Comparison of ENCODE assay signal across 10 mouse cellular contexts in genomic region chr2:155135534-155135933, GRCm38 (mm10). TPM values are rescaled to one million over a fixed set of nuclear protein-coding genes. Genes with fewer than 3 reads are reported as not detected.
DNase-seq lines count a peak whose midpoint lies in the region; ATAC-seq and TF ChIP-seq lines count a peak whose summit lies in the region.
"Had no signal": no experiment of that assay in that cellular context is flagged by ENCODE, and none has a peak within 500 bp of the region (broad histone marks: within the 10 kb centered on the region; RNA-seq: fewer than 3 reads in every experiment).

No protein-coding gene starts in this region.

- no peak for TF ChIP-seq CTCF in liver, adult 2 months (IDR thresholded peaks at IDR 0.05; ENCODE audit: low read depth, low read length)

- H3K4me1 ChIP-seq in liver, adult 2 months (ENCODE audit: control insufficient read depth, insufficient read depth, low read length) = peaks cover 15% of the 10 kb centered on the region
- H3K4me1 ChIP-seq in intestine, embryonic 15.5 days (replicated peaks) = peaks cover 17% of the 10 kb centered on the region

- H3K4me2 ChIP-seq in intestine, embryonic 15.5 days (replicated peaks) = peak overlapping the region; percentile 42
- H3K4me2 ChIP-seq in myocyte (ENCODE audit: low read depth) = peak overlapping the region; percentile 84

- no peak overlapping the region for H3ac ChIP-seq in myocyte (ENCODE audit: control insufficient read depth, insufficient read length)

- peak overlapping the region; percentile 35 for H3K27ac ChIP-seq in liver, adult 2 months (replicated peaks; ENCODE audit: insufficient read depth, low read depth, low read length)
- no peak overlapping the region for H3K27ac ChIP-seq in intestine, embryonic 15.5 days

- WGBS in liver, adult 2 months = 48% methylated on average over 1 of the region's 1 CpGs
- 88% methylated on average over 1 of the region's 1 CpGs for WGBS in intestine, embryonic 15.5 days

- no peaks in the 10 kb centered on the region for H3K9me3 ChIP-seq in intestine, embryonic 15.5 days

- peaks cover 38% of the 10 kb centered on the region for H3K79me2 ChIP-seq in liver, adult 2 months (ENCODE audit: control insufficient read depth, insufficient read depth, low read length)
- H3K79me2 ChIP-seq in myocyte (ENCODE audit: control insufficient read depth, insufficient read depth) = peaks cover 42% of the 10 kb centered on the region

- no peaks in the 10 kb centered on the region for H3K27me3 ChIP-seq in liver, adult 2 months (ENCODE audit: control insufficient read depth, insufficient read depth, low read length)
- H3K27me3 ChIP-seq in intestine, embryonic 15.5 days (replicated peaks) = no peaks in the 10 kb centered on the region
- H3K27me3 ChIP-seq in myocyte (ENCODE audit: control insufficient read depth, insufficient read depth, insufficient read length) = no peaks in the 10 kb centered on the region

- no peak overlapping the region for H3K4me3 ChIP-seq in liver, adult 2 months (ENCODE audit: insufficient read depth, low read depth, low read length)
- H3K4me3 ChIP-seq in intestine, embryonic 15.5 days (replicated peaks) = no peak overlapping the region
- no peak overlapping the region for H3K4me3 ChIP-seq in myocyte

- no peak for ATAC-seq in CD4-positive, CD25-positive, alpha-beta regulatory T cell, adult 4 months
- ATAC-seq in intestine, embryonic 15.5 days = no peak
- ATAC-seq in frontal cortex, adult (ENCODE audit: low TSS enrichment) = no peak

- DNase-seq in CD4-positive, CD25-positive, alpha-beta regulatory T cell, adult 2 months (ENCODE audit: low read depth, low spot score) = peak; percentile 7
- DNase-seq in liver, adult 2 months (ENCODE audit: extremely low read depth, low read depth, low spot score) = peak; percentile 23
- no peak for DNase-seq in liver
- DNase-seq in urinary bladder, postnatal 36 days (ENCODE audit: low spot score in 2 of 2) = no peak
- DNase-seq: cerebellum, adult 9-11 months; right cerebral cortex, postnatal 25 days had no signal

- peaks cover 22% of the 10 kb centered on the region for H3K36me3 ChIP-seq in liver, adult 2 months (ENCODE audit: control insufficient read depth, insufficient read depth, low read length)
- H3K36me3 ChIP-seq in intestine, embryonic 15.5 days = peaks cover 14% of the 10 kb centered on the region
- H3K36me3 ChIP-seq in myocyte (ENCODE audit: control insufficient read depth, insufficient read depth) = peaks cover 3% of the 10 kb centered on the region

- TF ChIP-seq POLR2A in liver, adult 2 months (IDR thresholded peaks at IDR 0.05; ENCODE audit: extremely low read depth, insufficient read depth, low read length) = no peak
- no peak for TF ChIP-seq POLR2A in myocyte (IDR thresholded peaks at IDR 0.05; ENCODE audit: insufficient read length, low read depth)

- H3K9ac ChIP-seq in liver, adult 2 months (ENCODE audit: low read depth, low read length) = no peak overlapping the region
- H3K9ac ChIP-seq in intestine, embryonic 15.5 days = no peak overlapping the region

TF ChIP-seq in myocyte, 11 proteins besides CTCF, POLR2A, EP300 and RAD21:
- TF ChIP-seq USF1 (IDR thresholded peaks at IDR 0.05; ENCODE audit: low read depth) (no peak), POLR2AphosphoS2 (IDR thresholded peaks at IDR 0.05; ENCODE audit: insufficient read length, low read depth) (no peak), SRF (IDR thresholded peaks at IDR 0.05; ENCODE audit: control insufficient read depth, insufficient read length, low read depth) (no peak), TCF12 (IDR thresholded peaks at IDR 0.05; ENCODE audit: insufficient read depth, poor library complexity, severe bottlenecking) (no peak), MYOD1 (IDR thresholded peaks at IDR 0.05; ENCODE audit: control insufficient read depth in 1 of 3, insufficient read length in 2 of 3, low read depth in 2 of 3) (no peak), E2F4 (IDR thresholded peaks at IDR 0.05; ENCODE audit: insufficient read depth) (no peak), MYOG (IDR thresholded peaks at IDR 0.05; ENCODE audit: control insufficient read depth in 1 of 3, insufficient read depth in 1 of 3, insufficient read length in 2 of 3, low read depth in 2 of 3) (no peak), TCF3 (IDR thresholded peaks at IDR 0.05; ENCODE audit: insufficient read length, low read depth) (no peak), CEBPB (IDR thresholded peaks at IDR 0.05; ENCODE audit: insufficient read depth, poor library complexity, severe bottlenecking) (no peak), REST (IDR thresholded peaks at IDR 0.05; ENCODE audit: insufficient read depth, insufficient read length) (no peak), MAX (IDR thresholded peaks at IDR 0.05; ENCODE audit: low read depth) (no peak)

RNA-seq across cellular contexts. Expression of gene Itch, which starts 2.2 kb away (rescaled TPM):
- 10 to 100 TPM; 59.5 to 81.1 TPM for polyA plus RNA-seq in CD4-positive, CD25-positive, alpha-beta regulatory T cell, adult 4 months (2017; shearing (Covaris generic))
- total RNA-seq in liver, adult 2 months (2014; rRNA removed) = 50.7 and 61.4 TPM in 2 replicates
- 5.9 and 6.1 TPM in 2 replicates for polyA plus RNA-seq in liver, adult 2 months (2012; rRNA removed)
- 44.6 and 45.4 TPM in 2 replicates for polyA plus RNA-seq in intestine, embryonic 15.5 days (2015; fragmentation: Nextera tagmentation; extraction: Ambion mirVana)
- 8.8 TPM for polyA plus RNA-seq in myocyte (2012; fragmentation: generic; extraction: Trizol)

Comparison
In these comparisons a context has a peak if more than half of its experiments do, and no peak if none do; other contexts are left out.
1. DNase-seq: peak in CD4-positive, CD25-positive, alpha-beta regulatory T cell, adult 2 months (single experiment) and liver, adult 2 months (single experiment); none in liver (single experiment) and urinary bladder, postnatal 36 days (0 of 2).